Mouse (Mus musculus) myocyte (in vitro differentiated cells): ENCODE measurements around the gene Tnni2.

Source experiments
- E2F4 ChIP-seq: IDR thresholded peaks from one replicate; pipeline ENCODE4 v1.6.1; 2011; ENCODE audit warnings: mild to moderate bottlenecking, control low read depth, moderate library complexity; ENCODE audit not compliant: insufficient read depth
- POLR2A ChIP-seq: IDR thresholded peaks from one replicate; pipeline ENCODE4 v1.6.1; 2011; ENCODE audit warnings: low read depth, mild to moderate bottlenecking, control low read depth, moderate library complexity; ENCODE audit not compliant: insufficient read length

DNA sequence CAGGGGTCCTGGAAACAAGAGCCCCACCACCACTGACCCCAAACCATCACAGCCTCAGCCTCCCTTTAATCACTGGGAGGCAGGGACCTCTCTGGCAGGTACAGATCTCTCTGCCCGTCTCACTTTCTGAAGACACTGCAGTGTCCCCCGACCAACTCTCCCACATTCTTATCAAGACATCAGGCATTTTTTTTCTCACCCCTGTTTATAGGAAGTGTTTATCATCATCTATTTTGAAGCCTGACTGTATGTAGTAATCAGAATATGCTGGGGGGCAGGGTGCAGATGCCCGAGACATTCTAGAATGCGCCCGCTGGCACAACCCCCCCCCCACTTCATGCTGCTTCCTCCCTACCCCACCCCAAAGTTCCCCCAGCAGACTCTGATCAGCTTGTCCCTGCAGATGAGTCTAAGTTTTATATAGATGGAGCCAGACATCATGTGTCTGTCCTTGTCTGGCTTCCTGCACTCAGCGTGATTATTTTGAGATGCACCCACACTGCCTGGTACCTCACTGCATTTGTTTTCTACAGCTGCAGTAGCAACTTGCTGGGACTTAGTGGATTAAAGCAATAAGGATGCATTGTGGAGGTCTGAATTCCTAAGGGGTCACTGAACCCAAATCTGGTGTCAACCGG is 41.4 kb upstream of the Tnni2 start:
- TF ChIP-seq POLR2A: no peak
- TF ChIP-seq E2F4: no peak
